Mouse (Mus musculus): Measurements from ENCODE around the gene Agtr1b. TPM values are rescaled to one million over a fixed set of nuclear protein-coding genes. Genes with fewer than 3 reads are reported as not detected.

Gene Agtr1b
- polyA plus RNA-seq, 1 experiment from 2014 or later: 0.19 TPM

GRCm38 (mm10) chr3:20281796-20282195 is 85.2 kb downstream of the Agtr1b start:
- no peaks in the 10 kb centered on the region for H3K9me3 ChIP-seq (replicated peaks)
- no peak overlapping the region for H3K4me3 ChIP-seq
- no peaks in the 10 kb centered on the region for H3K27me3 ChIP-seq (ENCODE audit: low read depth, poor library complexity, severe bottlenecking)
- 66% methylated on average over 1 of the region's 1 CpGs for WGBS
- H3K27ac ChIP-seq (replicated peaks): no peak overlapping the region
- H3K4me1 ChIP-seq: no peaks in the 10 kb centered on the region
- H3K36me3 ChIP-seq: no peaks in the 10 kb centered on the region
- no peak for DNase-seq (ENCODE audit: low spot score)

GRCm38 (mm10) chr3:20275633-20276032 is 91.3 kb downstream of the Agtr1b start, which contains the start of gene Cpb1:
TSS of gene Cpb1 (minus strand) at chr3:20275733.
- DNase-seq (ENCODE audit: low spot score): no peak
- no peak within 1 kb of the TSS for H3K27ac ChIP-seq (replicated peaks)
- 88% methylated on average over 3 of the region's 3 CpGs for WGBS
- no peak within 1 kb of the TSS for H3K4me3 ChIP-seq
- H3K4me1 ChIP-seq: no peaks in the 10 kb centered on the region
- no peaks in the 10 kb centered on the region for H3K27me3 ChIP-seq (ENCODE audit: low read depth, poor library complexity, severe bottlenecking)
- H3K9me3 ChIP-seq (replicated peaks): no peaks in the 10 kb centered on the region
- no peaks in the 10 kb centered on the region for H3K36me3 ChIP-seq

Other genes with a start within 250 kb of the Agtr1b start
- gene Gyg, start 211.9 kb downstream of the Agtr1b start, polyA plus RNA-seq (2016; fragmentation: Nextera tagmentation; extraction: Ambion mirVana): 33.2 and 37.4 TPM in 2 replicates
- gene Cpa3, start 125.0 kb downstream of the Agtr1b start, polyA plus RNA-seq (2016; fragmentation: Nextera tagmentation; extraction: Ambion mirVana): 0.24 TPM in 1 of 2 replicates, not detected in the other
- gene Cpb1, start 91.4 kb downstream of the Agtr1b start, polyA plus RNA-seq (2016; fragmentation: Nextera tagmentation; extraction: Ambion mirVana): 0.06 and 0.07 TPM in 2 replicates